Mouse (Mus musculus) stomach, embryonic 14.5 days (tissue): ENCODE data around the gene Cacna2d2. TPM values are rescaled to one million over a fixed set of nuclear protein-coding genes. Genes with fewer than 3 reads are reported as not detected.
"Not testable (repeated sequence)": the region's sequence is repeated elsewhere in the genome, so short reads cannot be mapped to it uniquely, and the experiment has no call there.

Source experiments
- ATAC-seq: fragments of 200-750 bp; cut with Nextera tagmentation; 2 replicates; pipeline ENCODE4 v1.8.0; 2017; ENCODE audit warnings: low read depth, moderate TSS enrichment; ENCODE audit not compliant: insufficient number of reproducible peaks, insufficient read depth, low FRiP score
- H3K27ac ChIP-seq: fragments of 300-500 bp; sonication (generic); 2 replicates; pipeline ENCODE4 v1.5.1; 2014; ENCODE audit warnings: mild to moderate bottlenecking, low read length, moderate library complexity, mixed read lengths
- H3K27me3 ChIP-seq: fragments of 300-500 bp; sonication (generic); 2 replicates; pipeline ENCODE4 v1.6.1; 2014; ENCODE audit warnings: low read length, control low read depth, mixed read lengths; ENCODE audit not compliant: control insufficient read depth, insufficient read depth
- H3K36me3 ChIP-seq: fragments of 300-500 bp; sonication (generic); 2 replicates; pipeline ENCODE4 v1.6.1; 2014; ENCODE audit warnings: mild to moderate bottlenecking, control low read depth, low read length, moderate library complexity, mixed read lengths; ENCODE audit not compliant: control insufficient read depth, insufficient read depth
- H3K4me1 ChIP-seq: fragments of 300-500 bp; sonication (generic); 2 replicates; pipeline ENCODE4 v1.6.1; 2014; ENCODE audit warnings: low read length, control low read depth, mixed read lengths; ENCODE audit not compliant: control insufficient read depth, insufficient read depth
- H3K4me2 ChIP-seq: fragments of 300-500 bp; sonication (generic); replicated peaks from 2 replicates; pipeline ENCODE4 v1.6.1; 2014; ENCODE audit warnings: low read depth, low read length, control low read depth
- H3K4me3 ChIP-seq: fragments of 300-500 bp; sonication (generic); 2 replicates; pipeline ENCODE4 v1.5.1; 2014; ENCODE audit warnings: low read depth, low read length, control low read depth
- H3K9ac ChIP-seq: fragments of 300-500 bp; sonication (generic); replicated peaks from 2 replicates; pipeline ENCODE4 v1.6.1; 2014; ENCODE audit warnings: low read depth, mild to moderate bottlenecking, control low read depth, low read length, moderate library complexity, mixed read lengths
- H3K9me3 ChIP-seq: fragments of 300-500 bp; sonication (generic); 2 replicates; pipeline ENCODE4 v1.6.1; 2016; ENCODE audit warnings: low read depth, low read length, control low read depth; ENCODE audit not compliant: control insufficient read depth
- WGBS: fragments of 180-500 bp; shearing (Covaris S2); extraction: QIAGEN DNeasy Blood & Tissue Kit; methylation state at CpG from one replicate; pipeline ENCODE4 v1.1.7; 2014; 5-methylcytosine and 5-hydroxymethylcytosine counted together
- polyA plus RNA-seq: library from polyadenylated mRNA; unstranded; fragments of >200 nt; fragmentation: Nextera tagmentation; extraction: Ambion mirVana; gene quantifications from 2 replicates; pipeline ENCODE4 v1.2.1, GENCODE M21; 2014

Cacna2d2 gene
- polyA plus RNA-seq, 1 experiment from 2014 or later = 0.43 TPM

DNA sequence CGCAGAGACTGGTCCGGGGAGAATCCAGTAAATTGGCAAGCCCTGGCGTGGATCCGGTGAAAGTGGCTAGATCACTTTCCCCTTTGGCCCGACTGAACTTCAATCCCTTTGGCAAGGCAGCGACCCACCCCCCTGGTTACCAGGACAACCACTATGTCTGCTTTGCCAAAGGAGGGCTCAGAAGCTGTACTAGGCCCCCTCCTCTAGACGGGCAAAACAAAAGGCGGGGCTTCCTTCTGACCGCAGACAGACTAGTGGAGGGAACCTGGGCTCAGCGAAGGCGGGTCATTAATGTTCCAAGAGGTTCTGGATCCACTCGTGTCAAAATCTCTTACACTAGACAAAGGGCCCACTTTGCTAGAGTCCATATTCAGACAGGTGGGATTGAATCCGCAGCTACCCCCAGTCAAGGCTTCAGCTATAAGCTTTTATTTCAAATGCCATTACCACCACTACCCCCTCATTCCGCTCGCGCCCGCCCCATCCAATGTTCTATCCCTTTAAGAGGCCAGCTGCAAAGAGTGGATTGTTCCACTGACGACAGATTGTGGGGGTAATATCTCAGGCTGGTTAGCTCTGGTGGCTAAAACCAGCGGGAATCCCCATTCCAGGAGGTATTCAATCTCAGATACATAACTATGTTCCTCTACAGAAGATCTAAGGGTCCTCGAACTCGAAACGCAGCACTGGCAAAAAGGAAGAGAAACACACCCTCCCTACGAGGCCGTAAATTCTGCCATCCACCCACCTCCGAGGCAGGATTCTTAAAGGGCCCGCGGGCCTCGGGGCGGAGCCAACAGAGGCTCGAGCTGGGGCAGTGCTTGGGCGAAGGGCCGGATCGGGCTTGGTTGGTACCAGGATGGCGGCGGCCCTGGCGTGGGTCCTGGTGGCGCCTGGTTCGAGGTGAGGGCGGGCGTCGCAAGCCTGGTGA is 169.2 kb downstream of the Cacna2d2 start:
- Histone ChIP-seq H3K4me3 (peak overlapping the region; percentile 71), H3K36me3 (peaks cover 26% of the 10 kb centered on the region), H3K9me3 (no peaks in the 10 kb centered on the region), H3K4me2 (peak overlapping the region; percentile 83), H3K9ac (peak overlapping the region; percentile 73), H3K4me1 (peaks cover 25% of the 10 kb centered on the region), H3K27ac (peak overlapping the region; percentile 93), H3K27me3 (no peaks in the 10 kb centered on the region)
- under 1% methylated on average over 41 of the region's 41 CpGs for WGBS
- peak; percentile 86 for ATAC-seq

DNA sequence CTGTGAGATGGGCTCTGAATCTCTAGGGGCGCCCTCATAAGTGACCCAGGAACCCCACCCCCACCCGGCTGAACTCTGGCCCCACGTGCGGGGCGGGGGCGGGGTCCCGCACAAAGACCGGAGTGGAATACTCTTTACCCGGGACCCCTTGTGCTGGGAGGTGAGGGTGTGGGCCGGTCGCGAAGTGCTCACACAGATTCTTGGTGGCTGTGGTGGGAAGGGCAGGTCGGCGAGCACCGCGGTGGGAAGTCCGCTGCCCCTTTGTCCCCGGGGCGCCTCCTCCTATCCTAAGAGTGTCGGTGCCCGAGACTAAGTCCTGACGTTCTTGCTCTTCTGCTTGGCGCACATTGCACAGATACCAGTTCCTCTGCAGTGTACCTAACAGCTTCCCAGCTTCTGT is 169.9 kb downstream of the Cacna2d2 start:
- Histone ChIP-seq H3K4me2 (peak overlapping the region; percentile 83), H3K27me3 (no peaks in the 10 kb centered on the region), H3K27ac (peak overlapping the region; percentile 93), H3K4me1 (peaks cover 20% of the 10 kb centered on the region), H3K4me3 (peak overlapping the region; percentile 71), H3K9me3 (no peaks in the 10 kb centered on the region), H3K9ac (peak overlapping the region; percentile 73), H3K36me3 (peaks cover 29% of the 10 kb centered on the region)
- ATAC-seq = peak; percentile 7; the same call in 1 of the 2 replicates
- WGBS = under 1% methylated on average over 23 of the region's 23 CpGs

DNA sequence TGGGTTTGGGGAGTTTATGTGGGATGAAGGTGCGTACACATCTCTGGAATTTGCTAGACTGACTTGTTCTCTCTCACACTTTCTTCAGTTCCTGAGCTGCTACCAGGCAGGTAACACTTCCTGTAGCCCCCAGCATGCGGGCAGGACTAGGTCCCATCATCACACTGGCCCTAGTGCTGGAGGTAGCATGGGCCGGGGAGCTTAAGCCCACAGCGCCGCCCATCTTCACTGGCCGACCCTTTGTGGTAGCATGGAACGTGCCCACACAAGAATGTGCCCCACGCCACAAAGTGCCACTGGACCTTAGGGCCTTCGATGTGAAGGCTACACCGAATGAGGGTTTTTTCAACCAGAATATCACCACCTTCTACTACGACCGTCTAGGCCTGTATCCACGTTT is 170.6 kb downstream of the Cacna2d2 start:
- Histone ChIP-seq H3K4me1 (peaks cover 20% of the 10 kb centered on the region), H3K9ac (peak overlapping the region; percentile 73), H3K9me3 (no peaks in the 10 kb centered on the region), H3K27me3 (no peaks in the 10 kb centered on the region), H3K27ac (no peak overlapping the region; the same call in 1 of the 2 replicates), H3K4me3 (peak overlapping the region; percentile 71), H3K36me3 (peaks cover 29% of the 10 kb centered on the region), H3K4me2 (peak overlapping the region; percentile 83)
- 32% methylated on average over 13 of the region's 13 CpGs for WGBS
- no peak for ATAC-seq

DNA sequence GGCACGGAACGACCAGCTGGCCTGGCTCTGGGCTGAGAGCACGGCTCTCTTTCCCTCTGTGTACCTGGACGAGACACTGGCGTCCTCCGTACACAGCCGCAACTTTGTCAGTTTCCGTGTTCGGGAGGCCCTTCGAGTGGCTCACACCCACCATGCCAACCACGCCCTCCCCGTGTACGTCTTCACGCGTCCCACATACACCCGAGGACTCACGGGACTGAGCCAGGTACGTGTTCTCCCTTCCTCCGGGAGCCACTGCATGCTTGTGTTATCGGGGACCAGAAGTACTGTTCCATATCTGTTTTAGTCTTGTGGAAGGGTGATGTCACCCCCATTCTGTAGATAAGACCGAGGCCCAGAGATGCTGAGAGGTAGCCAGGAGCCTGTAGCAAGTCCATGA is 171.4 kb downstream of the Cacna2d2 start:
- H3K27me3 ChIP-seq = no peaks in the 10 kb centered on the region
- H3K4me1 ChIP-seq = peaks cover 20% of the 10 kb centered on the region
- no peak overlapping the region for H3K27ac ChIP-seq
- no peak for ATAC-seq
- 0 out of 2 replicates have a peak overlapping the region, but pooled peaks have one; percentile 73 for H3K9ac ChIP-seq
- peak overlapping the region; percentile 83 for H3K4me2 ChIP-seq
- peak overlapping the region; percentile 71; the same call in 1 of the 2 replicates for H3K4me3 ChIP-seq
- H3K9me3 ChIP-seq = no peaks in the 10 kb centered on the region
- peaks cover 29% of the 10 kb centered on the region for H3K36me3 ChIP-seq
- WGBS = 80% methylated on average over 21 of the region's 21 CpGs

GRCm38 (mm10) chr9:107571534-107572326 is 172.3 kb downstream of the Cacna2d2 start:
- no peak for ATAC-seq
- Histone ChIP-seq H3K4me1 (peaks cover 25% of the 10 kb centered on the region), H3K4me3 (0 out of 2 replicates have a peak overlapping the region, but pooled peaks have one; percentile 6), H3K4me2 (peak overlapping the region; percentile 83), H3K27ac (no peak overlapping the region), H3K27me3 (no peaks in the 10 kb centered on the region), H3K36me3 (peaks cover 29% of the 10 kb centered on the region), H3K9me3 (no peaks in the 10 kb centered on the region), H3K9ac (no peak overlapping the region)
- WGBS = 90% methylated on average over 22 of the region's 22 CpGs

DNA sequence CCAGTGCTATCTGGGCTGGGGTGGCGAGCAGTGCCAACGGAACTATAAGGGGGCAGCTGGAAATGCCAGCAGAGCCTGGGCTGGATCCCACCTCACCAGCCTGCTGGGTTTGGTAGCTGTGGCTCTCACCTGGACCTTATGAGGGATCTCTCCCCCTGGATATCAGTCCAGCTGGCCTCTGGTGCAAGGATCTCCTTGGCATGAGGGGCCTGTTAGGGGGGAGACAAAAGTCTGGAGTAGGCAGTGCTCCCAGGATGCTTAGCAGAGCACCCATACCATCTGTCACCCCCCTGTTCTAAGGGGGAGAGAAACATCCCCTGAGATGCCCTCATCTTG is 172.9 kb downstream of the Cacna2d2 start:
- H3K9ac ChIP-seq = no peak overlapping the region
- H3K4me1 ChIP-seq = peaks cover 29% of the 10 kb centered on the region
- H3K4me3 ChIP-seq = no peak overlapping the region
- H3K36me3 ChIP-seq = peaks cover 29% of the 10 kb centered on the region
- WGBS = 100% methylated on average over 2 of the region's 2 CpGs
- no peak for ATAC-seq
- no peak overlapping the region for H3K4me2 ChIP-seq
- H3K27ac ChIP-seq = no peak overlapping the region
- no peaks in the 10 kb centered on the region for H3K27me3 ChIP-seq
- H3K9me3 ChIP-seq = no peaks in the 10 kb centered on the region

- 87% methylated on average over 6 of the region's 6 CpGs for WGBS
- not testable (repeated sequence) for H3K4me2 ChIP-seq, H3K9ac ChIP-seq, ATAC-seq, H3K27ac ChIP-seq, H3K4me3 ChIP-seq, H3K27me3 ChIP-seq, H3K9me3 ChIP-seq
- Histone ChIP-seq H3K4me1 (peaks cover 28% of the 10 kb centered on the region), H3K36me3 (peaks cover 29% of the 10 kb centered on the region)
Measured at GRCm38 (mm10) chr9:107573774-107574173, 174.4 kb downstream of the Cacna2d2 start.

- Histone ChIP-seq H3K9me3 (no peaks in the 10 kb centered on the region), H3K9ac (no peak overlapping the region), H3K27ac (peak overlapping the region; percentile 80), H3K27me3 (no peaks in the 10 kb centered on the region), H3K4me3 (no peak overlapping the region), H3K36me3 (peaks cover 23% of the 10 kb centered on the region), H3K4me2 (no peak overlapping the region), H3K4me1 (peaks cover 23% of the 10 kb centered on the region)
- ATAC-seq = peak; percentile 70
- 68% methylated on average over 14 of the region's 14 CpGs for WGBS
Measured at GRCm38 (mm10) chr9:107575579-107576356, 176.4 kb downstream of the Cacna2d2 start.
